Mouse (Mus musculus): ENCODE results near the gene Tomm40. TPM values are rescaled to one million over a fixed set of nuclear protein-coding genes. Genes with fewer than 3 reads are reported as not detected.

Tomm40 gene
- polyA plus RNA-seq, 1 experiment from 2014 or later = 152 TPM

DNA sequence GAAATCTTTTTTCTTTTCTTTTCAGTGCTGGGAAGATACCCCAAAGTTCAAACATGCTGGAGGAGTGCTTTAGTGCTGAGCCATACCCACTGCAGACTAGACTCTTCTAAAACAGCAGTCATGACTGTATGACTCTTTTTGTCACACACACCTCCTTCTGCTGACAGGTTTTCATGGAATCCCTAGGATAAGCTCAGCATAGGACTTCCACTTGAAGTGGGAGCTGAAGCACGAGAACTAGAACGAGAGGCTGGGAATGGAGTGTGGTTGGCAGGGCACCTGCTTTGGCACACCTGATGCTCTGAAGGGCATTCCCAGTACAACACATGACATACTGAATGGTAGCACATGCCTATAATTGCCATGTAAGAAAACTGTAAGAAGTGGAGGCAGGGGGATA, 62.6 kb downstream of the Tomm40 start:
- Histone ChIP-seq H3K36me3 (peaks cover 72% of the 10 kb centered on the region), H3K4me2 (replicated peaks) (no peak overlapping the region), H3K9ac (replicated peaks) (no peak overlapping the region), H3K9me3 (no peaks in the 10 kb centered on the region), H3K27me3 (no peaks in the 10 kb centered on the region), H3K4me3 (no peak overlapping the region), H3K4me1 (no peaks in the 10 kb centered on the region), H3K27ac (replicated peaks) (no peak overlapping the region)
- ATAC-seq (ENCODE audit: low FRiP score, low read depth) = no peak
- WGBS = 100% methylated on average over 2 of the region's 2 CpGs

Other genes starting within 250 kb of the Tomm40 start
- 4.3 and 5.0 TPM in 2 replicates for gene Bloc1s3, start 207.1 kb downstream of the Tomm40 start, polyA plus RNA-seq (2016; fragmentation: Nextera tagmentation; extraction: Ambion mirVana)
- gene Trappc6a, start 207.0 kb downstream of the Tomm40 start, polyA plus RNA-seq (2016; fragmentation: Nextera tagmentation; extraction: Ambion mirVana) = 41.5 and 41.7 TPM in 2 replicates
- 0.06 TPM in 1 of 2 replicates, not detected in the other for gene Nkpd1, start 197.6 kb downstream of the Tomm40 start, polyA plus RNA-seq (2016; fragmentation: Nextera tagmentation; extraction: Ambion mirVana)
- 37.2 and 38.8 TPM in 2 replicates for gene Ppp1r37, start 152.4 kb downstream of the Tomm40 start, polyA plus RNA-seq (2016; fragmentation: Nextera tagmentation; extraction: Ambion mirVana)
- gene Zfp296, start 138.2 kb downstream of the Tomm40 start, polyA plus RNA-seq (2016; fragmentation: Nextera tagmentation; extraction: Ambion mirVana) = 0.14 and 0.27 TPM in 2 replicates
- gene Gemin7, start 137.8 kb downstream of the Tomm40 start, polyA plus RNA-seq (2016; fragmentation: Nextera tagmentation; extraction: Ambion mirVana) = 129 and 132 TPM in 2 replicates
- gene Clasrp, start 111.0 kb downstream of the Tomm40 start, polyA plus RNA-seq (2016; fragmentation: Nextera tagmentation; extraction: Ambion mirVana) = 71.7 and 74.3 TPM in 2 replicates
- 4.2 and 4.9 TPM in 2 replicates for gene Relb, start 86.0 kb downstream of the Tomm40 start, polyA plus RNA-seq (2016; fragmentation: Nextera tagmentation; extraction: Ambion mirVana)
- gene Clptm1, start 50.4 kb downstream of the Tomm40 start, polyA plus RNA-seq (2016; fragmentation: Nextera tagmentation; extraction: Ambion mirVana) = 103 and 106 TPM in 2 replicates
- gene Apoc2, start 37.5 kb downstream of the Tomm40 start, polyA plus RNA-seq (2016; fragmentation: Nextera tagmentation; extraction: Ambion mirVana) = 0.45 TPM in 1 of 2 replicates, not detected in the other
- not detected in 2 replicates for gene Gm44805, start 34.0 kb downstream of the Tomm40 start, polyA plus RNA-seq (2016; fragmentation: Nextera tagmentation; extraction: Ambion mirVana)
- 0.08 TPM in 1 of 2 replicates, not detected in the other for gene Apoc4, start 34.0 kb downstream of the Tomm40 start, polyA plus RNA-seq (2016; fragmentation: Nextera tagmentation; extraction: Ambion mirVana)
- gene Apoc1, start 22.8 kb downstream of the Tomm40 start, polyA plus RNA-seq (2016; fragmentation: Nextera tagmentation; extraction: Ambion mirVana) = 1.3 and 1.8 TPM in 2 replicates
- 203 and 260 TPM in 2 replicates for gene Apoe, start 16.2 kb downstream of the Tomm40 start, polyA plus RNA-seq (2016; fragmentation: Nextera tagmentation; extraction: Ambion mirVana)
- 46.7 and 53.3 TPM in 2 replicates for gene Nectin2, start 35.0 kb upstream of the Tomm40 start, polyA plus RNA-seq (2016; fragmentation: Nextera tagmentation; extraction: Ambion mirVana)
- 10.7 and 14.1 TPM in 2 replicates for gene Bcam, start 55.6 kb upstream of the Tomm40 start, polyA plus RNA-seq (2016; fragmentation: Nextera tagmentation; extraction: Ambion mirVana)
- 0.27 and 0.36 TPM in 2 replicates for gene Cblc, start 81.4 kb upstream of the Tomm40 start, polyA plus RNA-seq (2016; fragmentation: Nextera tagmentation; extraction: Ambion mirVana)
- gene Bcl3, start 107.3 kb upstream of the Tomm40 start, polyA plus RNA-seq (2016; fragmentation: Nextera tagmentation; extraction: Ambion mirVana) = 0.52 and 0.64 TPM in 2 replicates
- gene Gm19345, start 136.6 kb upstream of the Tomm40 start, polyA plus RNA-seq (2016; fragmentation: Nextera tagmentation; extraction: Ambion mirVana) = 0.63 and 1.4 TPM in 2 replicates
- 0.17 TPM in 1 of 2 replicates, not detected in the other for gene Ceacam16, start 145.9 kb upstream of the Tomm40 start, polyA plus RNA-seq (2016; fragmentation: Nextera tagmentation; extraction: Ambion mirVana)
- gene Ceacam19, start 172.5 kb upstream of the Tomm40 start, polyA plus RNA-seq (2016; fragmentation: Nextera tagmentation; extraction: Ambion mirVana) = not detected in 2 replicates
- gene Pvr, start 205.7 kb upstream of the Tomm40 start, polyA plus RNA-seq (2016; fragmentation: Nextera tagmentation; extraction: Ambion mirVana) = 3.4 and 3.7 TPM in 2 replicates
- gene Igsf23, start 235.3 kb upstream of the Tomm40 start, polyA plus RNA-seq (2016; fragmentation: Nextera tagmentation; extraction: Ambion mirVana) = not detected in 2 replicates
- not detected in 2 replicates for gene Ceacam20, start 250.0 kb upstream of the Tomm40 start, polyA plus RNA-seq (2016; fragmentation: Nextera tagmentation; extraction: Ambion mirVana)